ENCODE assay signal across 8 mouse cellular contexts in the genomic region with DNA sequence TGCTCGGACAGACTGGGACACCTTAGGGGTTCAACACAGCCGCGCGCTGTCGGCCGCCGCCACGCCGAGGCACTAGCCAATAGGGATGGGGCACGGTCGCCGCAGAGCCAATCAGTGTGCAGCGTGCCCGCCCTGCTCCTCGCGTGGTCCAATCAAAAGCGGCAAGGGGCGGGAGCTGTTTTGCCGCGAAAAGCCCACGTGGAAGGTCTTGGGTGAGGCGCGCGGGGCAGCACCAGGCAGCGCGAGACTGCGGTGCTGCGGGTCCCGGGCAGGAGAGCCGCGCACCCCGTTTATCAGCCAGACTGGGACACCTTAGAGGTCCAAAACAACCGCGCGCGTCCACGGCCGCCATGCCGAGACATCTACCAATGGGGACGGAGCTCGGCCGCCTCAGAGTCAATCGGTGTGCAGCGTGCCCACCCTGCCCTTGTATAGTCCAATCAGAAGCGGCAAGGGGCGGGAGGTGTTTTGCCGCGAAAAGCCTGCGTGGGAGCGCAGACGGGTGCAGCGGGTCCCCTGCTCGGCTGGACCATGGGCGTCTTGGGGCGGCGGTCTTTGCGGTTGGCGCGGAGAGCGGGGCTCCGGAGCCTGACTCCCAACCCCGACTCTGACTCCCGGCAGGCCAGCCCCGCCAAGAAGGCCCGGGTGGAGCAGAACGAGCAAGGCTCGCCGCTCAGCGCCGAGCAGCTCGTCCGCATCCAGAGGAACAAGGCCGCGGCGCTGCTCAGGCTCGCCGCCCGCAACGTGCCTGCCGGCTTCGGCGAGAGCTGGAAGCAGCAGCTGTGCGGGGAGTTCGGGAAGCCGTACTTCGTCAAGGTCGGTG. TPM values are rescaled to one million over a fixed set of nuclear protein-coding genes. Genes with fewer than 3 reads are reported as not detected.
A peak's percentile ranks its signal among the peaks of the same experiment; 100 is the strongest.
DNase-seq lines count a peak whose midpoint lies in the region; ATAC-seq lines count a peak whose summit lies in the region.

No protein-coding gene starts in this region.

- H3K4me1 ChIP-seq in hindbrain, embryonic 14.5 days (replicated peaks; ENCODE audit: control insufficient read depth, insufficient read depth, low read length), result peaks cover 10% of the 10 kb centered on the region; the same call in 1 of the 2 replicates

- H3K9ac ChIP-seq in hindbrain, embryonic 14.5 days, result peak overlapping the region; percentile 58

- DNase-seq in T-cell, adult 2 months (ENCODE audit: low spot score), result peak; percentile 92
- DNase-seq in cerebellum, postnatal 25 days, result peak; percentile 97 to 98
- peak; percentile 87 for DNase-seq in frontal cortex, postnatal 25 days (ENCODE audit: low spot score in 2 of 2)
- DNase-seq in hindbrain, embryonic 14.5 days (ENCODE audit: low spot score), result peak; percentile 87
- peak; percentile 92 to 94 for DNase-seq in layer of hippocampus, postnatal 36 days
- DNase-seq in lung, postnatal 25 days (ENCODE audit: low spot score), result peak; percentile 92
- DNase-seq in retina, adult 2 months (ENCODE audit: low read depth, low spot score), result peak; percentile 73
- DNase-seq in thymus, postnatal 25 days, result peak; percentile 94

- ATAC-seq in hindbrain, embryonic 14.5 days (ENCODE audit: low FRiP score), result peak; percentile 97

- WGBS in hindbrain, embryonic 14.5 days, result under 1% methylated on average over 82 of the region's 87 CpGs

- H3K27me3 ChIP-seq in hindbrain, embryonic 14.5 days (ENCODE audit: control insufficient read depth, insufficient read depth, low read length), result no peaks in the 10 kb centered on the region

- H3K27ac ChIP-seq in hindbrain, embryonic 14.5 days, result no peak overlapping the region

- H3K4me2 ChIP-seq in hindbrain, embryonic 14.5 days (replicated peaks), result peak overlapping the region; percentile 99

- peak overlapping the region; percentile 91 for H3K4me3 ChIP-seq in hindbrain, embryonic 14.5 days (replicated peaks; ENCODE audit: low read length)

- H3K36me3 ChIP-seq in hindbrain, embryonic 14.5 days (replicated peaks; ENCODE audit: control insufficient read depth, insufficient read depth), result no peaks in the 10 kb centered on the region

- H3K9me3 ChIP-seq in hindbrain, embryonic 14.5 days (ENCODE audit: control insufficient read depth, low read length), result no peaks in the 10 kb centered on the region

RNA-seq across cellular contexts. Expression of a gene that starts 0.7 kb away (rescaled TPM):
- polyA plus RNA-seq in hindbrain, embryonic 14.5 days (2014; fragmentation: Nextera tagmentation; extraction: Ambion mirVana), result 5.4 and 6.5 TPM in 2 replicates
- total RNA-seq in layer of hippocampus, postnatal 36 days (2021), result 1 to 10 TPM; 2.0 to 3.6 TPM

RNA-seq across cellular contexts. Expression of a gene that starts 2.9 kb away (rescaled TPM):
- polyA plus RNA-seq in hindbrain, embryonic 14.5 days (2014; fragmentation: Nextera tagmentation; extraction: Ambion mirVana), result 6.2 and 7.1 TPM in 2 replicates
- total RNA-seq in layer of hippocampus, postnatal 36 days (2021), result 1 to 10 TPM; 5.8 to 5.9 TPM

RNA-seq across cellular contexts. Expression of a gene that starts 15.4 kb away (rescaled TPM):
- 3.6 and 3.7 TPM in 2 replicates for polyA plus RNA-seq in hindbrain, embryonic 14.5 days (2014; fragmentation: Nextera tagmentation; extraction: Ambion mirVana)
- 1 to 10 TPM; 4.8 to 6.5 TPM for total RNA-seq in layer of hippocampus, postnatal 36 days (2021)

RNA-seq across cellular contexts. Expression of a gene that starts 39.5 kb away (rescaled TPM):
- 83.0 and 87.8 TPM in 2 replicates for polyA plus RNA-seq in hindbrain, embryonic 14.5 days (2014; fragmentation: Nextera tagmentation; extraction: Ambion mirVana)
- 100 to 1,000 TPM; 170 to 175 TPM for total RNA-seq in layer of hippocampus, postnatal 36 days (2021)
